Mouse (Mus musculus): ENCODE measurements around the gene Grm8. TPM values are rescaled to one million over a fixed set of nuclear protein-coding genes. Genes with fewer than 3 reads are reported as not detected.
"Not testable (repeated sequence)": the region's sequence is repeated elsewhere in the genome, so short reads cannot be mapped to it uniquely, and the experiment has no call there.

Grm8 gene
- polyA plus RNA-seq, 1 experiment from 2014 or later, result 2.3 TPM

GRCm38 (mm10) chr6:27928058-27928457, 206.9 kb downstream of the Grm8 start:
- no peak overlapping the region for H3K9ac ChIP-seq
- H3K4me1 ChIP-seq, result no peaks in the 10 kb centered on the region
- no peak overlapping the region for H3K27ac ChIP-seq
- no peaks in the 10 kb centered on the region for H3K9me3 ChIP-seq
- no peaks in the 10 kb centered on the region for H3K27me3 ChIP-seq (replicated peaks)
- H3K4me2 ChIP-seq (replicated peaks), result no peak overlapping the region
- ATAC-seq (ENCODE audit: low FRiP score, low read depth), result no peak
- 89% methylated on average over 3 of the region's 3 CpGs for WGBS
- no peaks in the 10 kb centered on the region for H3K36me3 ChIP-seq
- no peak overlapping the region for H3K4me3 ChIP-seq

DNA sequence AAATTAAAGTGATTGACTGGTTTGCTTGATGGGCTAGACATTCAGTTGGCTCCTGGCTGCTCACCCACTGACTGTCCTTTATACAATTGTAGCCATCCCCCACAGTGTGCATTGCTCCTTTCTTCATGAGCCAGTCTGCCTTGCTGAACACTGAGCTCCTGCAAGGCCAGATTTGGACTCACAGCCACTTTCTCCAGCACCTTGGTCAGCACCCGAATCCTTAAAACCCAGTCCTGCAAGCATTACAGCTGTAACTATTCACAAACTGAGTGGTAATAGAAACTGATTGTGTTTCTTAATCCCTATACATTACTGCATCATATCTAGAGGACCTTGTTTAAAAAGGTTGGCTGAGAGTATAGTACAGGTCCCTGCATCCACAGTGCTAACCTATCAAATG, 221.7 kb downstream of the Grm8 start:
- Histone ChIP-seq H3K27me3 (replicated peaks) (no peaks in the 10 kb centered on the region), H3K27ac (no peak overlapping the region), H3K4me3 (no peak overlapping the region), H3K4me1 (no peaks in the 10 kb centered on the region), H3K9me3 (peaks cover 10% of the 10 kb centered on the region), H3K4me2 (replicated peaks) (no peak overlapping the region), H3K36me3 (no peaks in the 10 kb centered on the region), H3K9ac (no peak overlapping the region)
- no peak for ATAC-seq (ENCODE audit: low FRiP score, low read depth)
- WGBS, result 76% methylated on average over 1 of the region's 1 CpGs

GRCm38 (mm10) chr6:27904358-27904757, 230.6 kb downstream of the Grm8 start:
- Histone ChIP-seq H3K4me1 (no peaks in the 10 kb centered on the region), H3K27me3 (replicated peaks) (no peaks in the 10 kb centered on the region), H3K4me3 (no peak overlapping the region), H3K4me2 (replicated peaks) (no peak overlapping the region), H3K9me3 (peaks cover under 1% of the 10 kb centered on the region; the same call in 1 of the 2 replicates), H3K27ac (no peak overlapping the region), H3K36me3 (no peaks in the 10 kb centered on the region), H3K9ac (no peak overlapping the region)
- no peak for ATAC-seq (ENCODE audit: low FRiP score, low read depth)

GRCm38 (mm10) chr6:27902224-27902623, 232.8 kb downstream of the Grm8 start:
- no peak overlapping the region for H3K27ac ChIP-seq
- 96% methylated on average over 1 of the region's 1 CpGs for whole genome bisulfite sequencing
- no peak overlapping the region for H3K4me3 ChIP-seq
- no peaks in the 10 kb centered on the region for H3K27me3 ChIP-seq (replicated peaks)
- no peaks in the 10 kb centered on the region for H3K36me3 ChIP-seq
- H3K9ac ChIP-seq, result no peak overlapping the region
- no peaks in the 10 kb centered on the region for H3K4me1 ChIP-seq
- no peak overlapping the region for H3K4me2 ChIP-seq (replicated peaks)
- no peak for ATAC-seq (ENCODE audit: low FRiP score, low read depth)
- H3K9me3 ChIP-seq, result no peaks in the 10 kb centered on the region

DNA sequence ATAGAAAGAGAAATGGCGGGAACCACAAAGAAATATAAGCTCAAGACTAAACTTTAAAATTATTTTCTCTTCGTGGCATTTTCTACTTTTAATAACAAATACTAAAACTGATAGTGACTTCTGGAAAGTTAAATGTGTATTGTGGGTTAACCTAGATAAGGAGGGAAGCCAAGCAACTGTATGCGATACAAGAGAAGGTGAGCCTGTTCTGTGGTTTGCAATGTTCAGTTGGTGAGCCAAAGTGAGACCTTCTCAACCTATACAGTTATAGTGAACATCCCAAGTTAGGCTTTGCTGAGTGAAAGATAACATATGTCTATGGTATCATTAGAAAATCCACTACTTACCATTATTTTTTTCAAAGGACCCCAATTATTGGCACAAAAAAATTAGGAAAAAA, 233.6 kb downstream of the Grm8 start:
- no peak overlapping the region for H3K4me3 ChIP-seq
- no peak for ATAC-seq (ENCODE audit: low FRiP score, low read depth)
- H3K36me3 ChIP-seq, result no peaks in the 10 kb centered on the region
- no peak overlapping the region for H3K4me2 ChIP-seq (replicated peaks)
- H3K9me3 ChIP-seq, result no peaks in the 10 kb centered on the region
- no peak overlapping the region for H3K27ac ChIP-seq
- H3K27me3 ChIP-seq (replicated peaks), result no peaks in the 10 kb centered on the region
- WGBS, result 88% methylated on average over 3 of the region's 3 CpGs
- H3K4me1 ChIP-seq, result no peaks in the 10 kb centered on the region
- no peak overlapping the region for H3K9ac ChIP-seq

DNA sequence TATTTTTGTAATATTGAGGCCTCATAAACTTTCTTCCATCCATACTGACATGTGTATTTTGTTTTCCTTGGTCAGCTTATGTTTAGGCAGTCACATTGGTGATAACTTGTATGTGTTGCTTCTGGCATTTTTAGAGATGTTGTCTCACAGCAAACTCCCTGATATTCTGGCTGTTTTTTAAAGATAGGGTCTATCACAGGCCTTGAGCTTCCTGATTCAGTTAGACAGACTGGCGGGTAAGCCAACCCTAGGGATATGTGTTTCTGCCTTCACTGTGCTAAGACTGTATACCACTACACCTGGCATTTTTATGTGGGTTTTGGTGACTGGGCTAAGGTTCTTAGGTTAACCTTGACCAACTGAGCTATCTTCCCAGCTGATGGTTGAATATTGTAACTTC, 239.8 kb downstream of the Grm8 start:
- no peak overlapping the region for H3K9ac ChIP-seq
- ATAC-seq (ENCODE audit: low FRiP score, low read depth), result no peak
- no peaks in the 10 kb centered on the region for H3K9me3 ChIP-seq
- H3K27ac ChIP-seq, result no peak overlapping the region
- H3K36me3 ChIP-seq, result no peaks in the 10 kb centered on the region
- no peak overlapping the region for H3K4me3 ChIP-seq
- no peaks in the 10 kb centered on the region for H3K4me1 ChIP-seq
- H3K4me2 ChIP-seq (replicated peaks), result no peak overlapping the region
- WGBS, result 86% methylated on average over 1 of the region's 1 CpGs
- no peaks in the 10 kb centered on the region for H3K27me3 ChIP-seq (replicated peaks)

DNA sequence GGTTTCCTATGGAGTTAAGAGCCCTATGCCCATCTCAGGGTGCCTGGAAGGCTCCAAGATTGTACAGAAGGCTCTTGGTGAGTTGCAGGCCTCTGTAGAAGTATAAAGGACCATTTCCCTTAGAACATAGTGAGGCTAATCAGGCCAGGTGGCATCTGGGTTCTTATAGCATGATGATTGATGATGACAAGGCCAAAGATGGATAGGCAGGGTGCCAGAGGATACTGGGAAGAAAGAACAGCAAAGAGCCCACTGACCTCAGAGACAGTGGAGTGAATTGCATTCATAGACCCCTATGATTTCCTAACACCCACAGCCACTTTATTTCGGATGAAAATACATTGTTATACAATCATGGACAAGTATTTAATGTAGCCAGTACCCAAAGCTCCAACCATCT, 242.1 kb downstream of the Grm8 start:
- H3K4me2 ChIP-seq (replicated peaks), result no peak overlapping the region
- no peaks in the 10 kb centered on the region for H3K27me3 ChIP-seq (replicated peaks)
- no peak overlapping the region for H3K27ac ChIP-seq
- no peak overlapping the region for H3K9ac ChIP-seq
- H3K4me3 ChIP-seq, result no peak overlapping the region
- H3K36me3 ChIP-seq, result no peaks in the 10 kb centered on the region
- WGBS, result 74% methylated on average over 1 of the region's 1 CpGs
- no peaks in the 10 kb centered on the region for H3K9me3 ChIP-seq
- no peak for ATAC-seq (ENCODE audit: low FRiP score, low read depth)
- H3K4me1 ChIP-seq, result no peaks in the 10 kb centered on the region

DNA sequence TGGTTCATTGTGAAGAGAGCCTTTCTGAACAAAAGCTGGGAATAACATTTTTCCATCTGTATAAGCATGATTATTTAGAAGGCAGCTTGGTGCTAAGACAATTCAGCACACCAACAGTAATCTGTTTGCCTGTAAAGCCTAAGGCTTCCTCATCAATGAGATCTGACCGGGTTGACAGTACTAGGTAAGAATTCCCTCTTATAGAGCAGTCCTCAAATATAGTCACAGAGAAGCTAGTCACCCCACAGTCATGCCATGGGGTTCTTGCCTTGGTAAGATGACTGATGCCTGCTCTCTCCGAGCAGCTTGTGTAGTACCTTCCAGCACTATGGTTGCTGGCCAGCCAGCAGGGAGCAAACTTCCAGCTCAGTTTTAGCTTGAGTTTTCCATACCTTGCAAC, 246.6 kb downstream of the Grm8 start:
- no peak overlapping the region for H3K9ac ChIP-seq
- H3K4me1 ChIP-seq, result no peaks in the 10 kb centered on the region
- 91% methylated on average over 2 of the region's 2 CpGs for WGBS
- no peak overlapping the region for H3K4me3 ChIP-seq
- no peaks in the 10 kb centered on the region for H3K9me3 ChIP-seq
- H3K27ac ChIP-seq, result no peak overlapping the region
- no peak for ATAC-seq (ENCODE audit: low FRiP score, low read depth)
- no peak overlapping the region for H3K4me2 ChIP-seq (replicated peaks)
- no peaks in the 10 kb centered on the region for H3K36me3 ChIP-seq
- no peaks in the 10 kb centered on the region for H3K27me3 ChIP-seq (replicated peaks)

- Histone ChIP-seq H3K4me3 (no peak overlapping the region), H3K27me3 (replicated peaks) (no peaks in the 10 kb centered on the region)
Observed at GRCm38 (mm10) chr6:27887922-27888321, 247.1 kb downstream of the Grm8 start.

DNA sequence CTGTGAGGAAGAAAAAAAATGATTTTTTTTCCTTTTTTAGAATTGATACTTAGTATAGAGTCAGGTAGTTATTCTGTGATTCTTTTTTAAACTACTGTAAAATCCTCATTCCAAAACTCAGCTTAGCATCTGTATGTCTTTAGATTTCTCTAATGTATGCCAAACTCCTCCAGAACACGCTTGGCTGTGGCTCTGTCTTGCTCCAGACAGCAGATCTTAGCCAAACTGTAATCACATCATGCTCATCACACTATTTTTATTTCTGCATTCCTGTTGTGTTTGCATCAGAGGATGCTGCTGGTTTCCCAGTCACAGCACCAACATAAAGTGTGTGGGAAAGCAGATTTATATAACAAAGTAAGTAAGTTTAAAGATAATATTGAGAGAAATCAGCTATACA, 249.2 kb downstream of the Grm8 start:
- H3K9ac ChIP-seq, result no peak overlapping the region
- no peaks in the 10 kb centered on the region for H3K9me3 ChIP-seq
- no peaks in the 10 kb centered on the region for H3K36me3 ChIP-seq
- H3K4me2 ChIP-seq (replicated peaks), result no peak overlapping the region
- H3K4me1 ChIP-seq, result no peaks in the 10 kb centered on the region
- no peak overlapping the region for H3K4me3 ChIP-seq
- 68% methylated on average over 1 of the region's 1 CpGs for WGBS
- no peak overlapping the region for H3K27ac ChIP-seq
- ATAC-seq (ENCODE audit: low FRiP score, low read depth), result no peak
- no peaks in the 10 kb centered on the region for H3K27me3 ChIP-seq (replicated peaks)

More at GRCm38 (mm10) chr6:27887922-27888321, 247.1 kb downstream of the Grm8 start:
- Histone ChIP-seq H3K9me3 (no peaks in the 10 kb centered on the region), H3K27ac (no peak overlapping the region), H3K9ac (no peak overlapping the region), H3K4me1 (no peaks in the 10 kb centered on the region), H3K36me3 (no peaks in the 10 kb centered on the region), H3K4me2 (replicated peaks) (no peak overlapping the region)
- ATAC-seq (ENCODE audit: low FRiP score, low read depth), result no peak
- 96% methylated on average over 1 of the region's 1 CpGs for WGBS

GRCm38 (mm10) chr6:27849644-27850043, 285.3 kb downstream of the Grm8 start:
- H3K4me2 ChIP-seq (replicated peaks), result no peak overlapping the region
- no peak overlapping the region for H3K4me3 ChIP-seq
- 54% methylated on average over 1 of the region's 1 CpGs for WGBS
- H3K9me3 ChIP-seq, result no peaks in the 10 kb centered on the region
- no peak overlapping the region for H3K9ac ChIP-seq
- H3K4me1 ChIP-seq, result no peaks in the 10 kb centered on the region
- H3K27ac ChIP-seq, result no peak overlapping the region
- no peak for ATAC-seq (ENCODE audit: low FRiP score, low read depth)
- no peaks in the 10 kb centered on the region for H3K36me3 ChIP-seq
- no peaks in the 10 kb centered on the region for H3K27me3 ChIP-seq (replicated peaks)

GRCm38 (mm10) chr6:27836159-27836558, 298.8 kb downstream of the Grm8 start:
- H3K27ac ChIP-seq, result no peak overlapping the region
- H3K36me3 ChIP-seq, result no peaks in the 10 kb centered on the region
- ATAC-seq (ENCODE audit: low FRiP score, low read depth), result no peak
- H3K9ac ChIP-seq, result no peak overlapping the region
- no peaks in the 10 kb centered on the region for H3K27me3 ChIP-seq (replicated peaks)
- 91% methylated on average over 1 of the region's 1 CpGs for WGBS
- H3K4me1 ChIP-seq, result no peaks in the 10 kb centered on the region
- H3K4me2 ChIP-seq (replicated peaks), result no peak overlapping the region
- H3K4me3 ChIP-seq, result no peak overlapping the region
- H3K9me3 ChIP-seq, result no peaks in the 10 kb centered on the region

- not testable (repeated sequence) for H3K4me1 ChIP-seq
Observed at GRCm38 (mm10) chr6:27819735-27820134, 315.2 kb downstream of the Grm8 start.

More at GRCm38 (mm10) chr6:27819735-27820134, 315.2 kb downstream of the Grm8 start:
- H3K27ac ChIP-seq; H3K4me3 ChIP-seq; H3K27me3 ChIP-seq (replicated peaks); H3K36me3 ChIP-seq; H3K9me3 ChIP-seq; ATAC-seq (ENCODE audit: low FRiP score, low read depth); H3K9ac ChIP-seq; H3K4me2 ChIP-seq (replicated peaks): not testable (repeated sequence)
- 93% methylated on average over 2 of the region's 2 CpGs for WGBS

All from neural tube, embryonic 12.5 days (tissue).